Mouse (Mus musculus): Measurements from ENCODE around the gene Ttc30a1. TPM values are rescaled to one million over a fixed set of nuclear protein-coding genes. Genes with fewer than 3 reads are reported as not detected.
A peak's percentile ranks its signal among the peaks of the same experiment; 100 is the strongest.

Gene Ttc30a1
- polyA plus RNA-seq, 1 experiment from 2014 or later: 8.3 TPM

DNA sequence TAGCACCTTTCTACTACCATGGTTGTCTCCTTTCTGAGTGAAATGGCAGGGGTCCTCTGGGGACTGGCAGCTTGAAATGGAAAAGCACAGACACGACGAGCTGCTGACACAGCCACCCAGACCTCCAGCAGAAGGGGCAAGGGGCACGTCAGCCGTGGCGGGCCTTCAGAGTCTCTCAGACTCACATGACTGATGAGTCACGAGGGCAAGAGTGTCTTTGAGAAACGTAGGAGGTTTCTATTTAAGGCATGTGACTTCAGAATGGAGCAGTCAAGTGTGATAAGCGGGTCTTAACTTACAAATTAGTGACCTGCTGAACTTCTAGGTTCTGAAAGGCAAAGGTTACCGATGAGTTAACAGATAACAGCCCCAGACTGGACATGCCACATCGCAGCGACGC is 16.0 kb upstream of the Ttc30a1 start:
- no peaks in the 10 kb centered on the region for H3K27me3 ChIP-seq (replicated peaks)
- no peak overlapping the region for H3K9ac ChIP-seq
- no peaks in the 10 kb centered on the region for H3K36me3 ChIP-seq
- WGBS: 50% methylated on average over 12 of the region's 12 CpGs
- H3K4me1 ChIP-seq: peaks cover 25% of the 10 kb centered on the region
- ATAC-seq (ENCODE audit: low FRiP score, low read depth): no peak
- no peak overlapping the region for H3K4me2 ChIP-seq (replicated peaks)
- H3K27ac ChIP-seq: no peak overlapping the region
- H3K4me3 ChIP-seq: no peak overlapping the region
- H3K9me3 ChIP-seq: no peaks in the 10 kb centered on the region

DNA sequence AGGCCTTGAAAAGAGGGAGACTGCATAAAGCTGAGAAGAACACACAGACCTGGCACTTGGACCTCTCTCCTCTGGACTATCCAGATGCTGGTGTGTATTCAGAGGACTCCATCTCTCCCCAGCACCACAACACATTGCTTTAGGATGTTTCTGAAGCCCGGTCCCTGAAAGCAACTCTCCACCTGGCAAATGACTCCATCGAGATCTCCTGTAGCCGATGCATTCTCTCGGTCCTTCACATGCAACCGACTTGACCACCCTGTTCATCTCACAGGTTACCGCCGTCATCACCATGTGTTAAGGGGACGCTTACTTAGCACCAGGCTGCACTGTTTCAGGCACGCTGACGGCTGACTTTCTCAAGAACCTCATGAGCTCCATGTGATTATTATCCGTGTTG is 13.1 kb upstream of the Ttc30a1 start:
- no peak overlapping the region for H3K27ac ChIP-seq
- no peak overlapping the region for H3K9ac ChIP-seq
- peaks cover 16% of the 10 kb centered on the region for H3K4me1 ChIP-seq
- H3K9me3 ChIP-seq: no peaks in the 10 kb centered on the region
- no peak for ATAC-seq (ENCODE audit: low FRiP score, low read depth)
- H3K27me3 ChIP-seq (replicated peaks): no peaks in the 10 kb centered on the region
- H3K4me3 ChIP-seq: no peak overlapping the region
- H3K4me2 ChIP-seq (replicated peaks): no peak overlapping the region
- 95% methylated on average over 11 of the region's 11 CpGs for WGBS
- H3K36me3 ChIP-seq: no peaks in the 10 kb centered on the region

DNA sequence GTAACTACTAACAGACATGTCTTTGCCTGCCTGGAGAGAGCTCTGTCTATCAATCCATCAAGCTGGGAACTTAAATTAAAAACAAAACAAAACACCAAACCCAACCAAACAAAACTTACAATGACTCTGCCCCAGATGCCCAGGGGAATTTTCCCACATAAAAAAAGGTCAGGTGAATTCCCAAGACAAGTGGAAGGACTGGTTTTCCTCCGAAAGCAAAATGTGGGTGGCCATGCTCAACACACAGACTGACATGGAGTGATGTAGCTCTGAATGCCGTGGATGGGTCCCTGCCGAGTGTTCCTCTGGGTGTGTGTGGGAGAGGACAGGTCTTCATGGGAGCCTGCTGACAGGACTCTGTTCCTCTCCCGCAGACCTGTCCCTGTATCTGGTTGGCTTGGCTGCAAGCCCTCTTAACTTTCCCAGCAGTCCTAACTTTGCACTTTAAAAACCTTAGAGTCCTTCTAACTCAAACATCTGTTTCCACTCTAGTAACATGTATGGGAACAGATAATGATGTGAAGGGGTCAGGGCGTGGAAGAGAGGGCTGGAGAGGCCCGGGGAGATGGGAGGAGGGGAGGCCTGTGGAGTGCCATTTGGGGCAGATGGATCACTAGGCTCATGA is 9.9 kb upstream of the Ttc30a1 start:
- Histone ChIP-seq H3K9me3 (no peaks in the 10 kb centered on the region), H3K4me3 (no peak overlapping the region), H3K36me3 (no peaks in the 10 kb centered on the region), H3K9ac (no peak overlapping the region), H3K27ac (no peak overlapping the region), H3K4me1 (peaks cover 25% of the 10 kb centered on the region), H3K27me3 (replicated peaks) (no peaks in the 10 kb centered on the region), H3K4me2 (replicated peaks) (no peak overlapping the region)
- no peak for ATAC-seq (ENCODE audit: low FRiP score, low read depth)
- 60% methylated on average over 6 of the region's 6 CpGs for WGBS

DNA sequence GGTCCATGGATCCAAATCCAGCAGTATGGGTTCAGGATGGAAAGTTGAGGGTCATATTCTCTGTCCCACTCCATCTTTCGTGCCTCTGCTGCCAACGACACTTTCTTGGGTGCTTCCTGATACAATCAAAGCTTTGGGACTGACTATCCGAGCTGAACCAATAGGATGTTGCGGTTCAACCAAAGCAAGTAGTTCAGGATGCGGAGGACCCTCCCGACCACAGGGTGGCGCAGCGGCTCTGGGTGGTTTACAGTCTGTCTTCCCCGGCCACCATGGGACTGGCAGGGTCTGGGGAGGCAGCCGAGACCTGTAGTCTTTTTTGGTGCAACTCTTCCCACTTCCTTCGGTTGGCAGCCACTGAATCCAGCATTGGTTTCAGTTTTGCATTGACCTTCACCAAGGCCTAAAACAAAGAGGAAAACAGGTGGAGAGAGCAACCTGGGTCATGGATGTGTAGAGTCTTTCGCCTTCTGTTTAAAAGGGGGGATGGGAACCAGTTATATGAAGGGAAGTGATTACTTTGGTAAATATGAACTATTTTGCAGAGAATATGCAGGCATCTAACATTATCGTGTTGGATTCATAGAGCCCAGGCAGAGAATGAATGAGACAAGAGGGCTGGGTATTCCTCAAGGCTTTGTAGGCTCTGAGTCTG is 9.2 kb upstream of the Ttc30a1 start:
- Histone ChIP-seq H3K36me3 (no peaks in the 10 kb centered on the region), H3K27ac (no peak overlapping the region), H3K4me3 (no peak overlapping the region), H3K27me3 (replicated peaks) (no peaks in the 10 kb centered on the region), H3K4me1 (peaks cover 30% of the 10 kb centered on the region), H3K9ac (no peak overlapping the region), H3K9me3 (no peaks in the 10 kb centered on the region), H3K4me2 (replicated peaks) (no peak overlapping the region)
- ATAC-seq (ENCODE audit: low FRiP score, low read depth): no peak
- 47% methylated on average over 13 of the region's 13 CpGs for WGBS

DNA sequence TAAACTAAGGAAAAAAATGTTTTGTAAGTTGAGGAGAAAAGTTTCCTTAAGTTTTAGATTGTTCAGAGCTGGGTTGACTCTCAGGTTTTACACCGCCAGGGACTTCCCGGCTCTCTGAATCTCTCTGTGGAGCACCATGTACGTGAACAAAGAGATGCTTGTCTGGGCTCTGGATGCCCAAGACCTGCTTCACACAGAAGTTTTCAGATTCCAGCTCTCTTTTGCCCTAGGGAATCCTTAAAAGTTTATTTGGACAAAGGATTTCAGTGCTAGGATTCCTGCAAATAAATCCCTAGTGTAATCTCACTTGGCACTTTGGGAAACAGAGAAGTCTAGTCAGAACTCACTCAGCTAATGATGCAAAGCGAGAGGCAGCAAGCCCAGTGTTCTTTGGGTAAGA is 7.9 kb upstream of the Ttc30a1 start:
- Histone ChIP-seq H3K36me3 (no peaks in the 10 kb centered on the region), H3K27me3 (replicated peaks) (no peaks in the 10 kb centered on the region), H3K9ac (no peak overlapping the region), H3K4me1 (peaks cover 30% of the 10 kb centered on the region), H3K27ac (no peak overlapping the region), H3K4me2 (replicated peaks) (no peak overlapping the region), H3K4me3 (no peak overlapping the region), H3K9me3 (no peaks in the 10 kb centered on the region)
- ATAC-seq (ENCODE audit: low FRiP score, low read depth): no peak
- WGBS: 44% methylated on average over 4 of the region's 4 CpGs

DNA sequence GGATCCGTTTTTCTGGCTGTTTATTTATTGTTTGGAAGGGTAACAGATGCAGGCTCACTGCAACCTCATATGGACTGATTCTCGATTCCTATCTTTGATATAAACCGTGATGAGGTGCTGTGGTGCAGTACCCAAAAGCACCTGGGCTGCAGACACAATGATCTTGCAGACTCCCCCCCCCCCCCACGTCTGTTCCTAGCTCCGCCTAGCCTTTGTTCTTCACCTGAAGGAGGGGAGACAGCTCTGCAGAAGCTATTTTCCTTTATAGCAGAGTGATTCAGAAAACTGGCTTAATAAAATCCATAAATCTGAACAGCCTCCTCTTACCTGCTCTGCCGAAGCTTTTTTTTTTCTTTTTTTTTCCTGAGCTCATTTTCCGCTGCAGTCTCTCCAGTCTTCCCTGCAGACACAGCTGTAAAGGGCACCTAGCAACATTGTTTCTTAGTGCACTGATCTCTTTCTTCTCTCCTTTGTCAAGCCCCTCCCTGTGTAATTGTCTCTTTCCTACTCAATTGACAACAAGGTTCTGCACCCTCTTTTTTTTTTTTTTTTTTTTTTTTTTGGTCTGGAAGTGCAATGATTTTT is 7.1 kb upstream of the Ttc30a1 start:
- peaks cover 30% of the 10 kb centered on the region for H3K4me1 ChIP-seq
- peak overlapping the region; percentile 46 for H3K4me2 ChIP-seq (replicated peaks)
- H3K27me3 ChIP-seq (replicated peaks): no peaks in the 10 kb centered on the region
- 23% methylated on average over 7 of the region's 7 CpGs for WGBS
- no peaks in the 10 kb centered on the region for H3K36me3 ChIP-seq
- H3K27ac ChIP-seq: peak overlapping the region; percentile 83
- H3K9me3 ChIP-seq: no peaks in the 10 kb centered on the region
- no peak overlapping the region for H3K4me3 ChIP-seq
- ATAC-seq (ENCODE audit: low FRiP score, low read depth): peak; percentile 64
- H3K9ac ChIP-seq: 0 out of 2 replicates have a peak overlapping the region, but pooled peaks have one; percentile 38

DNA sequence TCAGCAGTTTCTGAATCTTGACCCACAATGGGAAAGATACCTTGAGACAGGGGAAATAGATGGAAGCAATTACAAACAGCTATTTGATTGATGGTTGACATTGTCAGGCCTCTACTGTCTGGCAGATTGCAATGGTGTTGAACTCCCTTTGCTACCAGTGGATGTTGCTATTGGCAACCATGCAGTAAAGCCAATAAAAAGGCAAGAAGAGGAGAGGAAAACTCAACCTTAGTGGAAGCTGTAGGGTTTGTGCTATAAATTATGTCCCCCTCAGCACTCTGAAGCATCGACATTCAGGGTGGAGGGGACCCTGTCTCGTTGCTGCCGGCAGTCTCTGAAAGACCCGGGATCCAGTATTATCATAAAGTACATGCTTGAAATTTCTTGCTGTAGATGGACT is 6.6 kb upstream of the Ttc30a1 start:
- Histone ChIP-seq H3K4me3 (no peak overlapping the region), H3K4me1 (peaks cover 30% of the 10 kb centered on the region), H3K9ac (0 out of 2 replicates have a peak overlapping the region, but pooled peaks have one; percentile 38), H3K36me3 (no peaks in the 10 kb centered on the region), H3K27me3 (replicated peaks) (no peaks in the 10 kb centered on the region), H3K4me2 (replicated peaks) (peak overlapping the region; percentile 46), H3K27ac (peak overlapping the region; percentile 83), H3K9me3 (no peaks in the 10 kb centered on the region)
- WGBS: 6% methylated on average over 4 of the region's 4 CpGs
- ATAC-seq (ENCODE audit: low FRiP score, low read depth): peak; percentile 80

DNA sequence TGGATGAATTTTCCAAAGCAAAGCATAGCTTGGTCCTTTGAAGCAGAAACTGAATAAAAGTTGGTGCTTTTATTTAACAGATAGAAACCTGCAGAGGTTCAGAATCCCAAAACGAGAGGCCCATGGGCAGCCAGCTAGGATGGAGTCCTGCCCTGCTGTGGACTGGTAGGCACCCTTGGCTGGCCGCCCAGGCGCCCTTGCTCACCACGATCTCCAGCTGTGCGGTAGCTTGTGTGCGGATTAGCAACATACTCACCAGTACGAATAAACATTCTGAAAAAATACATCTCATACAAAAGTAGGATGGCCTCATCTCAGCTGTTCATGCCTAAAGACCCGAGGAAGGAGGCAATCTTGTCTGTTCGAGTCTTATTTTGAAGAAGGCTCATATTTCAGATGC is 6.0 kb upstream of the Ttc30a1 start:
- no peak overlapping the region for H3K9ac ChIP-seq
- H3K27me3 ChIP-seq (replicated peaks): no peaks in the 10 kb centered on the region
- no peaks in the 10 kb centered on the region for H3K9me3 ChIP-seq
- no peaks in the 10 kb centered on the region for H3K36me3 ChIP-seq
- H3K4me3 ChIP-seq: no peak overlapping the region
- H3K27ac ChIP-seq: no peak overlapping the region
- WGBS: 70% methylated on average over 9 of the region's 9 CpGs
- H3K4me1 ChIP-seq: peaks cover 30% of the 10 kb centered on the region
- ATAC-seq (ENCODE audit: low FRiP score, low read depth): no peak
- H3K4me2 ChIP-seq (replicated peaks): no peak overlapping the region

DNA sequence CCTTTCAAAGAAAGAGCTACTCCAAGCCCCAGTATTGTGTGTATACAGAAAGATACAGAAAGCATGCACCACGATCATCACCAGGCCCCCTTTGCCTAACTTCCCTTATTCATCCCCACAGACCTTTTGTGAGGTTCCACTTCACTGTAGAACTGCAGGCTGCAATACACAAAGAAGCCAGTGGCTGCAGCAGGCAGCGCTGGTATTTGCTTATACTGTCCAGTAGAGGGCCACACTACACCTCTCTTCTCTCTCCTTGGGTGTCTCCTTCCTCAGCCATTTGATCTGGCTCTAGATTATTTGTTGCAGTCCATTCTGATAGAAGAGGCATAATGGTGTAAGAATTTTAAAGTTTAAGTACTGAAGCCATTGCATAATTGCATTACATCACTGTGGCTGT is 3.4 kb upstream of the Ttc30a1 start:
- Histone ChIP-seq H3K9me3 (no peaks in the 10 kb centered on the region), H3K27me3 (replicated peaks) (no peaks in the 10 kb centered on the region), H3K36me3 (no peaks in the 10 kb centered on the region), H3K4me3 (no peak overlapping the region), H3K9ac (no peak overlapping the region), H3K4me1 (peaks cover 27% of the 10 kb centered on the region), H3K4me2 (replicated peaks) (peak overlapping the region; percentile 20; the same call in 1 of the 2 replicates), H3K27ac (no peak overlapping the region)
- ATAC-seq (ENCODE audit: low FRiP score, low read depth): no peak
- WGBS: 0% methylated on average over 2 of the region's 2 CpGs

DNA sequence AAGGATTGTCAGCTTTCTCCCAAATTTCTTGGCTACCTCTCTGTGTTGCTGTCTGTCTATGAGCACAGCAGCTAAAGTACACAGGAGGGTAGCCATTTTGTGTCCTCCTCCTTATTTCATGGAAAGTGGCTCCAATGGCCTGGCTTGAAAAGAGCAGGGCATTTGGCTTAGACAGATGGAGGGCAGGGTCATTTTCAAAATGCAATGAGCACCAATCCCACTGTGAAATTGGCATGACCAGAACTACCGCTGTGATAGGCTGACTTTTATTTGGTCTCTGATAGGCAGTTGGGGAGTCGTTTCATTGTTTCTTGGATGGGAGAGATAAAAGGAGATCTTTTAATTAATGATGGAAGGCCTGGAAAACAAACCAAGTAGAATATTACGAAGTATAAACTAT is 2.1 kb upstream of the Ttc30a1 start:
- H3K9ac ChIP-seq: no peak overlapping the region
- H3K36me3 ChIP-seq: no peaks in the 10 kb centered on the region
- peaks cover 18% of the 10 kb centered on the region for H3K4me1 ChIP-seq
- H3K27me3 ChIP-seq (replicated peaks): no peaks in the 10 kb centered on the region
- ATAC-seq (ENCODE audit: low FRiP score, low read depth): no peak
- no peak overlapping the region for H3K27ac ChIP-seq
- 54% methylated on average over 3 of the region's 3 CpGs for WGBS
- no peaks in the 10 kb centered on the region for H3K9me3 ChIP-seq
- no peak overlapping the region for H3K4me2 ChIP-seq (replicated peaks)
- no peak overlapping the region for H3K4me3 ChIP-seq

DNA sequence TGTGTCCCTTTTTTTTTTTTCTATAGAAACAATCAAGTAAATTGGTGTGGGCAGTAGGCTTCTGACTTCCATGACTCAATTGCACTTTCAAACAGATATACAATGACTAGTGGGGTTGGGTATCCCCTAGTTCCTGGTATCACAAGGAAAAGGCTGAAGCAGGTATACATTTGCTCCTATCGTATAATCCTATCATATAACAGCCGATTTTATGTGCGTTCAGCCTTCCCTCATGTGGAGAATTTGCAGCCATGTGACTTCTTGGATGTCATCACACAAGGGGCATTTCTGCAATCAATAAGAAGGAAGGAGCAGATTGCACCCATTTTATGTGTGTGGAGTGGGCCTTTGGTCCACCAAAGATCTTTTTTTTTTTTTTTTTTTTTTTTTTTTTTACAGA is 1.3 kb upstream of the Ttc30a1 start:
- Histone ChIP-seq H3K4me1 (peaks cover 10% of the 10 kb centered on the region), H3K4me3 (no peak overlapping the region), H3K27me3 (replicated peaks) (no peaks in the 10 kb centered on the region), H3K27ac (no peak overlapping the region), H3K9ac (no peak overlapping the region), H3K36me3 (no peaks in the 10 kb centered on the region), H3K4me2 (replicated peaks) (no peak overlapping the region), H3K9me3 (no peaks in the 10 kb centered on the region)
- 92% methylated on average over 3 of the region's 3 CpGs for WGBS
- no peak for ATAC-seq (ENCODE audit: low FRiP score, low read depth)

DNA sequence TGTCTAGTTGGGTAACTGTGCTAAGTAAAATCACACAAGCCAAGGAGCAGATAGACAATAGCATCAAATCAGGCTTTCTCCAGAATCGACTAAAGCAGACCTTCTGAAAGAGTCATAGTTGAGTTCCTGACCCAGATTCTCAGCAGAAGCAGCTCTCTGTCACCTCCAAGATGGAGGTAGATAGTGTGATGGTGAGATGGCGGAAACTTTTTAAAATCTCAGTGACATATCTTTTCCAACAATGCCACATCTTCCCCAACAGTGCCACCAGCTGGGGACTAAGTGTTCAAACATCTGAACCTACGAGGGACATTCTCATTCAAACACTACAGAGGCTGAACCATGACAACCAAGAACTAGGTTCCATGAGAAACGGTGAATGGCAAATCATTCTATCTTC is 859 bp upstream of the Ttc30a1 start:
- H3K36me3 ChIP-seq: no peaks in the 10 kb centered on the region
- no peak overlapping the region for H3K27ac ChIP-seq
- no peak overlapping the region for H3K4me3 ChIP-seq
- WGBS: 96% methylated on average over 4 of the region's 4 CpGs
- no peak for ATAC-seq (ENCODE audit: low FRiP score, low read depth)
- peaks cover 5% of the 10 kb centered on the region for H3K4me1 ChIP-seq
- no peak overlapping the region for H3K9ac ChIP-seq
- H3K9me3 ChIP-seq: no peaks in the 10 kb centered on the region
- H3K4me2 ChIP-seq (replicated peaks): no peak overlapping the region
- no peaks in the 10 kb centered on the region for H3K27me3 ChIP-seq (replicated peaks)
